ENCODE assay signal across 9 mouse cellular contexts in the genomic region with DNA sequence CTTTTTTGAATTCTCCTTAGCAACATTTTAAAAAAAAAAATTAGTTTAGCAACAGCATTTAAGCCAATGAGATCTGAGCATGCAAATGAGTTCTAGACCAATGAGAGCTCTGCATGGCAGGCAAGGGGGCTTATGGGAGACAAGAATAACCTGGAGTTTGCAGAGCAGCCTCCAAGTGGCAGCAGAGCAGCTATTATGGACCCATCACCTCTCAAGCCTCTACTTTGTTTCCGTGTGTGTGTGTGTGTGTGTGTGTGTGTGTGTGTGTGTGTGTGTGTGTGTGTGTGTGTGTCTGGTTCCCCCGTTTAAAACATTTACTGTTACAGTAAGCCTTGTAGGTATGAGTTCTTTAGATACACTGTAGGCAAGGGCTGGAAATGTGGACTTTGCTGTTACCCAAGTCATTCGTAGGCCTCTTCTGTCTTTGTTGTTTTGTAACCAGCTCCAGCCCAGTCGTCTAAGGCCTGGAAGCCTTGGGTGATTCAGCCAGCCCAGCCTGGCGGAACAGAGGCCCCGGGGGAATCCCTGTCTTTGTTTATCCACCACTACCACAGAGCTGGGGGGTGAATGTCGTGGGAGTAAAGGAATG. TPM values are rescaled to one million over a fixed set of nuclear protein-coding genes. Genes with fewer than 3 reads are reported as not detected.
DNase-seq lines count a peak whose midpoint lies in the region; ATAC-seq and TF ChIP-seq lines count a peak whose summit lies in the region.
"Had no signal": no experiment of that assay in that cellular context is flagged by ENCODE, and none has a peak within 500 bp of the region (broad histone marks: within the 10 kb centered on the region; RNA-seq: fewer than 3 reads in every experiment).

No protein-coding gene starts in this region.

- no peaks in the 10 kb centered on the region for H3K9me3 ChIP-seq in forebrain, embryonic 10.5 days
- H3K9me3 ChIP-seq in heart, embryonic 16.5 days (replicated peaks; ENCODE audit: control insufficient read depth, low read length), result no peaks in the 10 kb centered on the region
- no peaks in the 10 kb centered on the region for H3K9me3 ChIP-seq in liver, embryonic 14.5 days (ENCODE audit: control insufficient read depth, low read length)
- no peaks in the 10 kb centered on the region for H3K9me3 ChIP-seq in neural tube, embryonic 12.5 days

- H3K36me3 ChIP-seq in forebrain, embryonic 10.5 days (replicated peaks), result peaks cover 45% of the 10 kb centered on the region
- peaks cover 30% of the 10 kb centered on the region for H3K36me3 ChIP-seq in heart, embryonic 16.5 days (ENCODE audit: control insufficient read depth, insufficient read depth)
- H3K36me3 ChIP-seq in liver, embryonic 14.5 days (replicated peaks; ENCODE audit: control insufficient read depth, insufficient read depth, low read depth), result no peaks in the 10 kb centered on the region
- H3K36me3 ChIP-seq in neural tube, embryonic 12.5 days, result peaks cover 16% of the 10 kb centered on the region

- H3K27ac ChIP-seq in forebrain, embryonic 10.5 days, result peak overlapping the region; percentile 84
- H3K27ac ChIP-seq in heart, embryonic 16.5 days (ENCODE audit: low read length), result peak overlapping the region; percentile 80
- H3K27ac ChIP-seq in liver, embryonic 14.5 days, result no peak overlapping the region
- 0 out of 2 replicates have a peak overlapping the region, but pooled peaks have one; percentile 20 for H3K27ac ChIP-seq in neural tube, embryonic 12.5 days

- no peak for TF ChIP-seq EP300 in liver, embryonic 14.5 days (IDR thresholded peaks at IDR 0.05; ENCODE audit: low read depth)

- H3K4me2 ChIP-seq in heart, embryonic 16.5 days (ENCODE audit: low read depth, low read length), result no peak overlapping the region
- peak overlapping the region; percentile 34 for H3K4me2 ChIP-seq in liver, embryonic 14.5 days (ENCODE audit: low read depth)
- H3K4me2 ChIP-seq in neural tube, embryonic 12.5 days (replicated peaks), result peak overlapping the region; percentile 45; the same call in 1 of the 2 replicates

- peak; percentile 95 for ATAC-seq in CD4-positive, CD25-positive, alpha-beta regulatory T cell, adult 4 months
- ATAC-seq in heart, embryonic 16.5 days (replicated peaks; ENCODE audit: extremely low read depth, insufficient read depth, low FRiP score), result peak; percentile 85
- ATAC-seq in liver, embryonic 14.5 days (ENCODE audit: insufficient read depth), result peak; percentile 89
- ATAC-seq in neural tube, embryonic 12.5 days (ENCODE audit: low FRiP score, low read depth), result peak; percentile 91

- peak overlapping the region; percentile 35 for H3K9ac ChIP-seq in heart, embryonic 16.5 days (ENCODE audit: low read length)
- no peak overlapping the region for H3K9ac ChIP-seq in liver, embryonic 14.5 days (replicated peaks)
- no peak overlapping the region for H3K9ac ChIP-seq in neural tube, embryonic 12.5 days

- peaks cover 32% of the 10 kb centered on the region for H3K4me1 ChIP-seq in forebrain, embryonic 10.5 days
- peaks cover 31% of the 10 kb centered on the region for H3K4me1 ChIP-seq in heart, embryonic 16.5 days (ENCODE audit: control insufficient read depth, insufficient read depth, low read length)
- H3K4me1 ChIP-seq in liver, embryonic 14.5 days (replicated peaks; ENCODE audit: control insufficient read depth in 2 of 2, insufficient read depth in 2 of 2, low read length in 1 of 2), result peaks cover 0 to 13% of the 10 kb centered on the region in 2 experiments; a peak in 2 of 4 replicates
- H3K4me1 ChIP-seq in neural tube, embryonic 12.5 days, result peaks cover 24% of the 10 kb centered on the region

- peak overlapping the region; percentile 25; the same call in 1 of the 2 replicates for H3K4me3 ChIP-seq in forebrain, embryonic 10.5 days
- no peak overlapping the region for H3K4me3 ChIP-seq in heart, embryonic 16.5 days (ENCODE audit: low read length)
- no peak overlapping the region for H3K4me3 ChIP-seq in liver, embryonic 14.5 days (ENCODE audit: insufficient read depth in 1 of 2, low read depth in 2 of 2, low read length in 2 of 2)
- no peak overlapping the region for H3K4me3 ChIP-seq in neural tube, embryonic 12.5 days

- peak; percentile 60 for TF ChIP-seq CTCF in liver, embryonic 14.5 days (IDR thresholded peaks at IDR 0.05; ENCODE audit: low read depth)

- peak; percentile 21 to 54 for DNase-seq in adrenal gland, postnatal 4 days (ENCODE audit: low spot score in 2 of 2)
- peak; percentile 71 for DNase-seq in forebrain, embryonic 10.5 days (ENCODE audit: extremely low spot score, low spot score)
- DNase-seq in kidney, postnatal 14 days, result peak; percentile 91
- DNase-seq in liver, embryonic 14.5 days (ENCODE audit: low read depth in 3 of 3, low spot score in 3 of 3), result peak; percentile 51 to 57 (median 54)
- peak; percentile 93 for DNase-seq in telencephalon, adult 2 months (ENCODE audit: low read depth, low spot score)

- 45% methylated on average over 7 of the region's 7 CpGs for WGBS in forebrain, embryonic 10.5 days
- 30% methylated on average over 7 of the region's 7 CpGs for WGBS in heart, embryonic 16.5 days
- WGBS in liver, embryonic 14.5 days (ENCODE audit: insufficient replicate concordance), result 22% methylated on average over 7 of the region's 7 CpGs
- WGBS in neural tube, embryonic 12.5 days, result 35% methylated on average over 7 of the region's 7 CpGs

- H3K27me3 ChIP-seq in forebrain, embryonic 10.5 days (ENCODE audit: poor library complexity, severe bottlenecking), result no peaks in the 10 kb centered on the region
- H3K27me3 ChIP-seq in heart, embryonic 16.5 days (ENCODE audit: control insufficient read depth, insufficient read depth, low read length), result no peaks in the 10 kb centered on the region
- no peaks in the 10 kb centered on the region for H3K27me3 ChIP-seq in liver, embryonic 14.5 days (ENCODE audit: control insufficient read depth, insufficient read depth, low read length)
- H3K27me3 ChIP-seq in neural tube, embryonic 12.5 days (replicated peaks), result no peaks in the 10 kb centered on the region

RNA-seq across cellular contexts. Expression of a gene that starts 37.8 kb away (rescaled TPM):
- under 1 TPM; 0.27 to 0.36 TPM for polyA plus RNA-seq in CD4-positive, CD25-positive, alpha-beta regulatory T cell, adult 4 months (2017; shearing (Covaris generic))
- 100 to 1,000 TPM; 242 to 304 TPM for total RNA-seq in adrenal gland, postnatal 4 days (2021)
- polyA plus RNA-seq in forebrain, embryonic 10.5 days (2016; fragmentation: Nextera tagmentation; extraction: Ambion mirVana), result 140 and 143 TPM in 2 replicates
- polyA plus RNA-seq in heart, embryonic 16.5 days (2015; fragmentation: Nextera tagmentation; extraction: Ambion mirVana), result 420 and 441 TPM in 2 replicates
- polyA plus RNA-seq in liver, embryonic 14.5 days (2012; rRNA removed), result 6.1 and 9.9 TPM in 2 replicates
- polyA plus RNA-seq in liver, embryonic 14.5 days (2014; fragmentation: Nextera tagmentation; extraction: Ambion mirVana), result 15.4 and 15.8 TPM in 2 replicates
- 173 and 175 TPM in 2 replicates for polyA plus RNA-seq in neural tube, embryonic 12.5 days (2016; fragmentation: Nextera tagmentation; extraction: Ambion mirVana)

RNA-seq across cellular contexts. Expression of a gene that starts 46.5 kb away (rescaled TPM):
- not detected for polyA plus RNA-seq in CD4-positive, CD25-positive, alpha-beta regulatory T cell, adult 4 months (2017; shearing (Covaris generic))
- under 1 TPM; 0.25 to 0.28 TPM for total RNA-seq in adrenal gland, postnatal 4 days (2021)
- polyA plus RNA-seq in forebrain, embryonic 10.5 days (2016; fragmentation: Nextera tagmentation; extraction: Ambion mirVana), result 0.33 and 0.42 TPM in 2 replicates
- polyA plus RNA-seq in heart, embryonic 16.5 days (2015; fragmentation: Nextera tagmentation; extraction: Ambion mirVana), result 10.2 and 12.1 TPM in 2 replicates
- polyA plus RNA-seq in liver, embryonic 14.5 days (2012; rRNA removed), result 0.07 TPM in 1 of 2 replicates, not detected in the other
- polyA plus RNA-seq in liver, embryonic 14.5 days (2014; fragmentation: Nextera tagmentation; extraction: Ambion mirVana), result 0.11 TPM in 1 of 2 replicates, not detected in the other
- 0.18 TPM in 1 of 2 replicates, not detected in the other for polyA plus RNA-seq in neural tube, embryonic 12.5 days (2016; fragmentation: Nextera tagmentation; extraction: Ambion mirVana)
- total RNA-seq: gastrocnemius, postnatal 36 days had no signal

RNA-seq across cellular contexts. Expression of a gene that starts 53.7 kb away (rescaled TPM):
- 10 to 100 TPM; 19.6 to 21.5 TPM for polyA plus RNA-seq in CD4-positive, CD25-positive, alpha-beta regulatory T cell, adult 4 months (2017; shearing (Covaris generic))
- 100 to 1,000 TPM; 180 to 183 TPM for total RNA-seq in adrenal gland, postnatal 4 days (2021)
- 55.3 and 57.7 TPM in 2 replicates for polyA plus RNA-seq in forebrain, embryonic 10.5 days (2016; fragmentation: Nextera tagmentation; extraction: Ambion mirVana)
- polyA plus RNA-seq in heart, embryonic 16.5 days (2015; fragmentation: Nextera tagmentation; extraction: Ambion mirVana), result 35.7 and 36.2 TPM in 2 replicates
- 3.2 and 4.1 TPM in 2 replicates for polyA plus RNA-seq in liver, embryonic 14.5 days (2012; rRNA removed)
- polyA plus RNA-seq in liver, embryonic 14.5 days (2014; fragmentation: Nextera tagmentation; extraction: Ambion mirVana), result 8.7 and 10.0 TPM in 2 replicates
- polyA plus RNA-seq in neural tube, embryonic 12.5 days (2016; fragmentation: Nextera tagmentation; extraction: Ambion mirVana), result 59.1 and 61.1 TPM in 2 replicates

Comparison
In these comparisons a context has a peak if more than half of its experiments do, and no peak if none do; other contexts are left out.
1. DNase-seq: peak in every context shown above with its lines; median percentile 93 in telencephalon, adult 2 months; 91 in kidney, postnatal 14 days; 71 in forebrain, embryonic 10.5 days; 54 in liver, embryonic 14.5 days; 38 in adrenal gland, postnatal 4 days.